ENCODE assay signal across 12 mouse cellular contexts in genomic region chr15:100119225-100119788, GRCm38 (mm10).
DNase-seq lines count a peak whose midpoint lies in the region; ATAC-seq and TF ChIP-seq lines count a peak whose summit lies in the region.
"Had no signal": no experiment of that assay in that cellular context is flagged by ENCODE, and none has a peak within 500 bp of the region (broad histone marks: within the 10 kb centered on the region; RNA-seq: fewer than 3 reads in every experiment).

No protein-coding gene starts in this region.

- no peak overlapping the region for H3K27ac ChIP-seq in heart, embryonic 11.5 days (ENCODE audit: low read depth, low read length)
- H3K27ac ChIP-seq in lung, embryonic 16.5 days (ENCODE audit: low read length) = no peak overlapping the region
- peak overlapping the region; percentile 53 for H3K27ac ChIP-seq in stomach, postnatal 0 days (replicated peaks)
- H3K27ac ChIP-seq: heart, embryonic 15.5 days; limb, embryonic 13.5 days had no signal

- TF ChIP-seq POLR2A in lung, adult 2 months (IDR thresholded peaks at IDR 0.05; ENCODE audit: borderline replicate concordance, extremely low read depth, low read depth, low read length) = no peak

- no peak for TF ChIP-seq CTCF in lung, adult 2 months (IDR thresholded peaks at IDR 0.05; ENCODE audit: insufficient read depth, low read length)
- TF ChIP-seq CTCF in stomach, postnatal 0 days (IDR thresholded peaks at IDR 0.05; ENCODE audit: low read depth) = no peak

- DNase-seq in heart, adult 8-10 months (ENCODE audit: low spot score) = peak; percentile 28
- DNase-seq in lung, adult 2 months = no peak
- peak; percentile 99 for DNase-seq in gonadal fat pad, adult 2 months (ENCODE audit: low read depth)
- no peak for DNase-seq in stomach, postnatal 0 days (ENCODE audit: low spot score)
- DNase-seq in frontal cortex, adult 2 months (ENCODE audit: extremely low spot score in 1 of 2, low spot score in 1 of 2) = no peak
- DNase-seq in adrenal gland, adult 8-10 months = no peak
- DNase-seq: adrenal gland, postnatal 25 days had no signal

- H3K27me3 ChIP-seq in heart, embryonic 11.5 days (ENCODE audit: control insufficient read depth, insufficient read depth, low read length) = no peaks in the 10 kb centered on the region
- H3K27me3 ChIP-seq in lung, embryonic 16.5 days (ENCODE audit: control insufficient read depth, insufficient read depth, low read depth, low read length) = no peaks in the 10 kb centered on the region
- no peaks in the 10 kb centered on the region for H3K27me3 ChIP-seq in stomach, postnatal 0 days (ENCODE audit: control insufficient read depth, insufficient read depth, low read length)
- H3K27me3 ChIP-seq: heart, embryonic 15.5 days; limb, embryonic 13.5 days had no signal

- no peaks in the 10 kb centered on the region for H3K9me3 ChIP-seq in heart, embryonic 11.5 days (replicated peaks; ENCODE audit: control insufficient read depth, low read length)
- no peaks in the 10 kb centered on the region for H3K9me3 ChIP-seq in lung, embryonic 16.5 days (ENCODE audit: control insufficient read depth, low read length)
- H3K9me3 ChIP-seq in stomach, postnatal 0 days (ENCODE audit: control insufficient read depth, low read length) = no peaks in the 10 kb centered on the region
- H3K9me3 ChIP-seq: heart, embryonic 15.5 days; limb, embryonic 13.5 days had no signal

- TF ChIP-seq EP300 in stomach, postnatal 0 days (optimal IDR thresholded peaks at IDR 0.05) = peak; percentile 85

- ATAC-seq in heart, embryonic 11.5 days (replicated peaks; ENCODE audit: insufficient number of reproducible peaks, low FRiP score, low TSS enrichment) = no peak
- peak; percentile 36; the same call in 1 of the 2 replicates for ATAC-seq in lung, embryonic 16.5 days (ENCODE audit: low read depth)
- peak; percentile 86 for ATAC-seq in stomach, postnatal 0 days (ENCODE audit: low FRiP score, low TSS enrichment)

- peaks cover 3% of the 10 kb centered on the region; the same call in 1 of the 2 replicates for H3K36me3 ChIP-seq in heart, embryonic 11.5 days (ENCODE audit: control insufficient read depth, insufficient read depth, low read length)
- peaks cover 3% of the 10 kb centered on the region for H3K36me3 ChIP-seq in lung, embryonic 16.5 days (ENCODE audit: control insufficient read depth, insufficient read depth, low read length)
- H3K36me3 ChIP-seq in stomach, postnatal 0 days (ENCODE audit: control insufficient read depth, insufficient read depth, low read length) = peaks cover 6% of the 10 kb centered on the region; the same call in 1 of the 2 replicates

- no peak overlapping the region for H3K4me2 ChIP-seq in heart, embryonic 11.5 days
- H3K4me2 ChIP-seq in lung, embryonic 16.5 days (ENCODE audit: low read depth, low read length) = no peak overlapping the region
- H3K4me2 ChIP-seq in stomach, postnatal 0 days (replicated peaks; ENCODE audit: low read depth) = no peak overlapping the region
- H3K4me2 ChIP-seq: heart, embryonic 15.5 days; limb, embryonic 13.5 days had no signal

- no peak overlapping the region for H3K9ac ChIP-seq in heart, embryonic 11.5 days (ENCODE audit: low read depth, low read length)
- H3K9ac ChIP-seq in lung, embryonic 16.5 days (ENCODE audit: low read length) = no peak overlapping the region
- H3K9ac ChIP-seq in stomach, postnatal 0 days (ENCODE audit: low read length) = no peak overlapping the region
- H3K9ac ChIP-seq: heart, embryonic 15.5 days; limb, embryonic 13.5 days had no signal

- no peak overlapping the region for H3K4me3 ChIP-seq in heart, embryonic 11.5 days (ENCODE audit: low read depth, low read length)
- H3K4me3 ChIP-seq in lung, embryonic 16.5 days (ENCODE audit: low read length) = no peak overlapping the region
- no peak overlapping the region for H3K4me3 ChIP-seq in lung, adult 2 months (replicated peaks; ENCODE audit: extremely low read depth, low read depth, low read length)
- no peak overlapping the region for H3K4me3 ChIP-seq in stomach, postnatal 0 days (ENCODE audit: low read depth, low read length)
- H3K4me3 ChIP-seq: erythroblast, embryonic 14.5 days; heart, embryonic 15.5 days; limb, embryonic 13.5 days had no signal

- H3K4me1 ChIP-seq in heart, embryonic 11.5 days (ENCODE audit: control insufficient read depth, insufficient read depth, low read length) = peaks cover 39% of the 10 kb centered on the region
- H3K4me1 ChIP-seq in lung, embryonic 16.5 days (replicated peaks; ENCODE audit: control insufficient read depth, insufficient read depth, low read length) = no peaks in the 10 kb centered on the region; the same call in none of the 2 replicates
- H3K4me1 ChIP-seq in lung, adult 2 months (ENCODE audit: control insufficient read depth, insufficient read depth, low read length) = peaks cover 14% of the 10 kb centered on the region
- 0 out of 2 replicates have a peak, but pooled peaks cover 2% of the 10 kb centered on the region for H3K4me1 ChIP-seq in stomach, postnatal 0 days (replicated peaks; ENCODE audit: control insufficient read depth, insufficient read depth)
- H3K4me1 ChIP-seq: limb, embryonic 13.5 days had no signal

- WGBS in heart, embryonic 11.5 days (ENCODE audit: insufficient replicate concordance) = 85% methylated on average over 6 of the region's 6 CpGs
- WGBS in lung, embryonic 16.5 days = 80% methylated on average over 6 of the region's 6 CpGs
- 41% methylated on average over 6 of the region's 6 CpGs for WGBS in lung, adult 2 months
- 60% methylated on average over 6 of the region's 6 CpGs for WGBS in stomach, postnatal 0 days

Comparison
In these comparisons a context has a peak if more than half of its experiments do, and no peak if none do; other contexts are left out.
1. DNase-seq: peak in heart, adult 8-10 months (single experiment) and gonadal fat pad, adult 2 months (single experiment); none in lung, adult 2 months (single experiment), stomach, postnatal 0 days (single experiment), frontal cortex, adult 2 months (0 of 2) and adrenal gland, adult 8-10 months (single experiment).